Mouse (Mus musculus) forebrain, embryonic 16.5 days (tissue): Measurements from ENCODE around the gene Mtcp1. TPM values are rescaled to one million over a fixed set of nuclear protein-coding genes. Genes with fewer than 3 reads are reported as not detected.

Experiments used
- ATAC-seq: fragments of 200-750 bp; cut with Nextera tagmentation; 2 replicates; pipeline ENCODE4 v1.8.0; 2017; ENCODE audit warnings: mild to moderate bottlenecking, moderate library complexity
- H3K27ac ChIP-seq: fragments of 300-500 bp; sonication (generic); 2 replicates; pipeline ENCODE4 v1.5.1; 2014; ENCODE audit warnings: low read length, control low read depth
- H3K27me3 ChIP-seq: fragments of 300-500 bp; sonication (generic); replicated peaks from 2 replicates; pipeline ENCODE4 v1.6.1; 2014; ENCODE audit warnings: low read length; ENCODE audit not compliant: control insufficient read depth, insufficient read depth
- H3K36me3 ChIP-seq: fragments of 300-500 bp; sonication (generic); 2 replicates; pipeline ENCODE4 v1.6.1; 2014; ENCODE audit not compliant: control insufficient read depth, insufficient read depth
- H3K4me1 ChIP-seq: fragments of 300-500 bp; sonication (generic); replicated peaks from 2 replicates; pipeline ENCODE4 v1.6.1; 2014; ENCODE audit warnings: low read length; ENCODE audit not compliant: control insufficient read depth, insufficient read depth
- H3K4me2 ChIP-seq: fragments of 300-500 bp; sonication (generic); 2 replicates; pipeline ENCODE4 v1.6.1; 2014; ENCODE audit warnings: mild to moderate bottlenecking, low read length, control low read depth
- H3K4me3 ChIP-seq: fragments of 300-500 bp; sonication (generic); replicated peaks from 2 replicates; pipeline ENCODE4 v1.5.1; 2014; ENCODE audit warnings: mild to moderate bottlenecking, low read length, control low read depth
- H3K9ac ChIP-seq: fragments of 300-500 bp; sonication (generic); replicated peaks from 2 replicates; pipeline ENCODE4 v1.6.1; 2014; ENCODE audit warnings: low read depth, low read length, control low read depth
- H3K9me3 ChIP-seq: fragments of 300-500 bp; sonication (generic); 2 replicates; pipeline ENCODE4 v1.6.1; 2016; ENCODE audit warnings: low read length; ENCODE audit not compliant: control insufficient read depth
- WGBS: fragments of 180-500 bp; shearing (Covaris S2); extraction: QIAGEN DNeasy Blood & Tissue Kit; methylation state at CpG from one replicate; pipeline ENCODE4 v1.1.7; 2014; 5-methylcytosine and 5-hydroxymethylcytosine counted together
- polyA plus RNA-seq: library from polyadenylated mRNA; unstranded; fragments of >200 nt; fragmentation: Nextera tagmentation; extraction: Ambion mirVana; gene quantifications from 2 replicates; pipeline ENCODE4 v1.2.1, GENCODE M21; 2015

The Mtcp1 gene
- polyA plus RNA-seq, 1 experiment from 2014 or later, result 10.0 TPM

DNA sequence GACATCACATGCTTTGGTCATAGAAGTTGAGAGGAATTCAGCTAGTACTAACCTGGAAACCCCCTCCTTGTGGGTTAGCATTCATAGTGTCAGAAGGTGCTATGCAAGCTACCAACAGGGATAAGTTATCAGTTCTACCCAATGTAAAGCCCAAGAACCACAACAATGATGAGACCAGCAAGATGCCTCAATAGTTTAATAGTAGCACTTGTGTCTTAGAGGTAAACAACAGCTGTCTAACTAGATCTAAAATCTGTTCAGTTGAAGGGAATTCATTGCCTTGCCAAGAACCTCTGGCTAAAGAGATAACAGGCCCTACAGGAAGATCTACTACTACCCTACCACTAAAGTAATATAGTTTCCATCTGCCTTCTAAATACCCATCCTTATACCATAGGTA, 39.6 kb downstream of the Mtcp1 start:
- Histone ChIP-seq H3K27ac (no peak overlapping the region), H3K4me2 (no peak overlapping the region), H3K36me3 (no peaks in the 10 kb centered on the region), H3K4me1 (no peaks in the 10 kb centered on the region), H3K9me3 (no peaks in the 10 kb centered on the region), H3K9ac (no peak overlapping the region), H3K27me3 (no peaks in the 10 kb centered on the region), H3K4me3 (no peak overlapping the region)
- no peak for ATAC-seq

- Histone ChIP-seq H3K36me3 (no peaks in the 10 kb centered on the region), H3K4me3 (no peak overlapping the region), H3K27me3 (no peaks in the 10 kb centered on the region), H3K4me1 (no peaks in the 10 kb centered on the region), H3K4me2 (no peak overlapping the region), H3K27ac (no peak overlapping the region), H3K9me3 (no peaks in the 10 kb centered on the region), H3K9ac (no peak overlapping the region)
- ATAC-seq, result no peak
- WGBS, result 86% methylated on average over 2 of the region's 2 CpGs
These were observed 43.5 kb downstream of the Mtcp1 start for GRCm38 (mm10) chrX:75372666-75373425.

DNA sequence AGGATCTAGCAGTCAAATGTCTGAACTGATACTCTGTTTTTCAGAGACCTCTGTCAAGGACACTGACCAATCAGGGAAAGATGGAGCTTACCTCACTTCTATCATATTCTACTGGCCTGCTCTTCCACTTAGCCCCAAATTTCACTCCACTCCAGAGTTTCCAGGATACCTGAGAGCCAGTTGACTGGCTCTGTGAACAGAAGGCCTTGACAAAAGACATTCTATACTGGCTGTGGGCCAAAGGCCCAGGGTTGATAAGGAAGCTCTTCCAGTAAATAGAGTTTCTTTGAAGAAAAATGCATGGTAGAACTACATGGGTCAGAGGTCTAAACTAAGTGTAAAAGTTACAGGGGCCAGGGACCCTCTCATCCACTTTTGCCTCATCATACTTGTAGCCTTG, 46.2 kb downstream of the Mtcp1 start:
- Histone ChIP-seq H3K36me3 (no peaks in the 10 kb centered on the region), H3K4me1 (no peaks in the 10 kb centered on the region), H3K27me3 (no peaks in the 10 kb centered on the region), H3K4me2 (no peak overlapping the region), H3K4me3 (no peak overlapping the region), H3K27ac (no peak overlapping the region), H3K9ac (no peak overlapping the region), H3K9me3 (no peaks in the 10 kb centered on the region)
- ATAC-seq, result no peak

Other genes starting within 250 kb of the Mtcp1 start
- gene Fundc2, start 34.2 kb downstream of the Mtcp1 start, polyA plus RNA-seq, result 26.9 and 32.5 TPM in 2 replicates
- gene F8, start 34.0 kb downstream of the Mtcp1 start, polyA plus RNA-seq, result 0.29 and 1.1 TPM in 2 replicates
- 24.2 and 26.9 TPM in 2 replicates for gene Cmc4, start within 50 bp of the Mtcp1 start, polyA plus RNA-seq
- gene Brcc3, start within 50 bp of the Mtcp1 start, polyA plus RNA-seq, result 58.0 and 62.3 TPM in 2 replicates
- 301 and 341 TPM in 2 replicates for gene Vbp1, start 97.7 kb upstream of the Mtcp1 start, polyA plus RNA-seq
- 25.9 and 26.3 TPM in 2 replicates for gene Rab39b, start 161.6 kb upstream of the Mtcp1 start, polyA plus RNA-seq